Mouse (Mus musculus) c-Kit-positive CD71-negative TER-119-negative erythroid progenitor cells, embryonic 14.5 days (primary cell): ENCODE data around the gene Bag6.
A peak's percentile ranks its signal among the peaks of the same experiment; 100 is the strongest.

Experiments
- DNase-seq: peaks from one replicate; pipeline ENCODE4 v3.0.0-alpha.2; 2013; ENCODE audit warnings: low read depth

Bag6 gene

GRCm38 (mm10) chr17:35134801-35135590, at the start of gene Bag6:
Gene Bag6 (plus strand): TSS chr17:35135178.
- DNase-seq: peak; percentile 87

GRCm38 (mm10) chr17:35085208-35085865, 49.6 kb upstream of the Bag6 start, which contains the start of gene Ly6g6f:
Gene Ly6g6f (minus strand): TSS chr17:35085610.
- DNase-seq: no peak

GRCm38 (mm10) chr17:35088151-35088550, 46.8 kb upstream of the Bag6 start:
- no peak for DNase-seq

GRCm38 (mm10) chr17:35088825-35089644, 45.9 kb upstream of the Bag6 start, which contains the start of gene Abhd16a:
Gene Abhd16a (plus strand): TSS chr17:35089263.
- DNase-seq: peak; percentile 83

- no peak for DNase-seq
Measured at GRCm38 (mm10) chr17:35090166-35090932, 44.6 kb upstream of the Bag6 start.

- DNase-seq: no peak
Measured at GRCm38 (mm10) chr17:35092403-35093198, 42.4 kb upstream of the Bag6 start.

GRCm38 (mm10) chr17:35094475-35095365, 40.3 kb upstream of the Bag6 start:
- DNase-seq: no peak

GRCm38 (mm10) chr17:35096597-35096996, 38.4 kb upstream of the Bag6 start:
- no peak for DNase-seq

GRCm38 (mm10) chr17:35097164-35097655, 37.8 kb upstream of the Bag6 start:
- no peak for DNase-seq

GRCm38 (mm10) chr17:35100196-35100765, 34.7 kb upstream of the Bag6 start:
- DNase-seq: no peak

- DNase-seq: no peak
Measured at GRCm38 (mm10) chr17:35101161-35101560, 33.8 kb upstream of the Bag6 start.

- DNase-seq: no peak
Measured at GRCm38 (mm10) chr17:35102299-35102698, 32.7 kb upstream of the Bag6 start.

- DNase-seq: no peak
Measured at GRCm38 (mm10) chr17:35103221-35103690, 31.7 kb upstream of the Bag6 start.

- DNase-seq: no peak
Measured at GRCm38 (mm10) chr17:35104079-35104478, 30.9 kb upstream of the Bag6 start.

- no peak for DNase-seq
Measured at GRCm38 (mm10) chr17:35104754-35105153, 30.2 kb upstream of the Bag6 start.

- no peak for DNase-seq
Measured at GRCm38 (mm10) chr17:35105740-35106389, 29.1 kb upstream of the Bag6 start.

GRCm38 (mm10) chr17:35106522-35106921, 28.5 kb upstream of the Bag6 start:
- no peak for DNase-seq

- no peak for DNase-seq
Measured at GRCm38 (mm10) chr17:35108097-35108496, 26.9 kb upstream of the Bag6 start, which contains the start of gene Ly6g5c. Gene Ly6g5c (plus strand): TSS chr17:35108279.
